Mouse (Mus musculus): ENCODE results near the gene Rps6ka1.

Rps6ka1 gene

GRCm38 (mm10) chr4:133827887-133828794, 59.5 kb downstream of the Rps6ka1 start:
- TF ChIP-seq POU5F1 (IDR thresholded peaks at IDR 0.05; ENCODE audit: borderline replicate concordance, low read length) = no peak
- no peak for TF ChIP-seq CTCF (conservative IDR thresholded peaks at IDR 0.05; ENCODE audit: low read length)
- no peak for TF ChIP-seq NANOG (IDR thresholded peaks at IDR 0.05; ENCODE audit: borderline replicate concordance, low read length)
- Histone ChIP-seq H3K4me1 (replicated peaks; ENCODE audit: low read depth, low read length) (peaks cover 35% of the 10 kb centered on the region), H3K27me3 (ENCODE audit: insufficient read depth, low read length) (no peaks in the 10 kb centered on the region), H3K9me3 (ENCODE audit: low read length) (no peaks in the 10 kb centered on the region), H3K4me3 (replicated peaks; ENCODE audit: low read length) (peak overlapping the region; percentile 39), H3K36me3 (ENCODE audit: insufficient read depth, low read length) (no peaks in the 10 kb centered on the region)

GRCm38 (mm10) chr4:133827354-133827753, 60.2 kb downstream of the Rps6ka1 start:
- Histone ChIP-seq H3K9me3 (ENCODE audit: low read length) (no peaks in the 10 kb centered on the region), H3K27me3 (ENCODE audit: insufficient read depth, low read length) (no peaks in the 10 kb centered on the region), H3K4me3 (replicated peaks; ENCODE audit: low read length) (peak overlapping the region; percentile 39; the same call in 1 of the 2 replicates), H3K4me1 (replicated peaks; ENCODE audit: low read depth, low read length) (peaks cover 35% of the 10 kb centered on the region), H3K36me3 (ENCODE audit: insufficient read depth, low read length) (no peaks in the 10 kb centered on the region)
- TF ChIP-seq CTCF (conservative IDR thresholded peaks at IDR 0.05; ENCODE audit: low read length) = no peak
- no peak for TF ChIP-seq POU5F1 (IDR thresholded peaks at IDR 0.05; ENCODE audit: borderline replicate concordance, low read length)
- TF ChIP-seq NANOG (IDR thresholded peaks at IDR 0.05; ENCODE audit: borderline replicate concordance, low read length) = no peak

GRCm38 (mm10) chr4:133825731-133826130, 61.9 kb downstream of the Rps6ka1 start:
- Histone ChIP-seq H3K4me1 (replicated peaks; ENCODE audit: low read depth, low read length) (peaks cover 47% of the 10 kb centered on the region), H3K27me3 (ENCODE audit: insufficient read depth, low read length) (no peaks in the 10 kb centered on the region), H3K36me3 (ENCODE audit: insufficient read depth, low read length) (no peaks in the 10 kb centered on the region), H3K9me3 (ENCODE audit: low read length) (no peaks in the 10 kb centered on the region), H3K4me3 (replicated peaks; ENCODE audit: low read length) (no peak overlapping the region)
- TF ChIP-seq NANOG (IDR thresholded peaks at IDR 0.05; ENCODE audit: borderline replicate concordance, low read length) (no peak), CTCF (conservative IDR thresholded peaks at IDR 0.05; ENCODE audit: low read length) (no peak), POU5F1 (IDR thresholded peaks at IDR 0.05; ENCODE audit: borderline replicate concordance, low read length) (no peak)

- Histone ChIP-seq H3K4me1 (replicated peaks; ENCODE audit: low read depth, low read length) (peaks cover 62% of the 10 kb centered on the region), H3K9me3 (ENCODE audit: low read length) (no peaks in the 10 kb centered on the region), H3K27me3 (ENCODE audit: insufficient read depth, low read length) (no peaks in the 10 kb centered on the region), H3K36me3 (ENCODE audit: insufficient read depth, low read length) (no peaks in the 10 kb centered on the region), H3K4me3 (replicated peaks; ENCODE audit: low read length) (peak overlapping the region; percentile 71)
- TF ChIP-seq POU5F1 (IDR thresholded peaks at IDR 0.05; ENCODE audit: borderline replicate concordance, low read length) (no peak), CTCF (conservative IDR thresholded peaks at IDR 0.05; ENCODE audit: low read length) (no peak), NANOG (IDR thresholded peaks at IDR 0.05; ENCODE audit: borderline replicate concordance, low read length) (no peak)
Measured at GRCm38 (mm10) chr4:133820806-133821560, 66.6 kb downstream of the Rps6ka1 start.

GRCm38 (mm10) chr4:133820166-133820565, 67.4 kb downstream of the Rps6ka1 start:
- TF ChIP-seq POU5F1 (IDR thresholded peaks at IDR 0.05; ENCODE audit: borderline replicate concordance, low read length) = no peak
- no peak for TF ChIP-seq CTCF (conservative IDR thresholded peaks at IDR 0.05; ENCODE audit: low read length)
- no peak for TF ChIP-seq NANOG (IDR thresholded peaks at IDR 0.05; ENCODE audit: borderline replicate concordance, low read length)

GRCm38 (mm10) chr4:133817356-133817755, 70.2 kb downstream of the Rps6ka1 start:
- no peaks in the 10 kb centered on the region for H3K27me3 ChIP-seq (ENCODE audit: insufficient read depth, low read length)
- H3K9me3 ChIP-seq (ENCODE audit: low read length) = no peaks in the 10 kb centered on the region
- no peaks in the 10 kb centered on the region for H3K36me3 ChIP-seq (ENCODE audit: insufficient read depth, low read length)
- peak overlapping the region; percentile 74 for H3K4me3 ChIP-seq (replicated peaks; ENCODE audit: low read length)
- TF ChIP-seq CTCF (conservative IDR thresholded peaks at IDR 0.05; ENCODE audit: low read length) (no peak), POU5F1 (IDR thresholded peaks at IDR 0.05; ENCODE audit: borderline replicate concordance, low read length) (no peak), NANOG (IDR thresholded peaks at IDR 0.05; ENCODE audit: borderline replicate concordance, low read length) (no peak)
- peaks cover 68% of the 10 kb centered on the region for H3K4me1 ChIP-seq (replicated peaks; ENCODE audit: low read depth, low read length)

More at GRCm38 (mm10) chr4:133820166-133820565, 67.4 kb downstream of the Rps6ka1 start:
- Histone ChIP-seq H3K36me3 (ENCODE audit: insufficient read depth, low read length) (no peaks in the 10 kb centered on the region), H3K4me1 (replicated peaks; ENCODE audit: low read depth, low read length) (peaks cover 67% of the 10 kb centered on the region), H3K9me3 (ENCODE audit: low read length) (no peaks in the 10 kb centered on the region), H3K4me3 (replicated peaks; ENCODE audit: low read length) (peak overlapping the region; percentile 71), H3K27me3 (ENCODE audit: insufficient read depth, low read length) (no peaks in the 10 kb centered on the region)

- no peak for TF ChIP-seq POU5F1 (IDR thresholded peaks at IDR 0.05; ENCODE audit: borderline replicate concordance, low read length)
- TF ChIP-seq NANOG (IDR thresholded peaks at IDR 0.05; ENCODE audit: borderline replicate concordance, low read length) = no peak
- no peak for TF ChIP-seq CTCF (conservative IDR thresholded peaks at IDR 0.05; ENCODE audit: low read length)
- Histone ChIP-seq H3K4me3 (replicated peaks; ENCODE audit: low read length) (peak overlapping the region; percentile 74), H3K4me1 (replicated peaks; ENCODE audit: low read depth, low read length) (peaks cover 69% of the 10 kb centered on the region), H3K27me3 (ENCODE audit: insufficient read depth, low read length) (no peaks in the 10 kb centered on the region), H3K36me3 (ENCODE audit: insufficient read depth, low read length) (no peaks in the 10 kb centered on the region), H3K9me3 (ENCODE audit: low read length) (no peaks in the 10 kb centered on the region)
Measured at GRCm38 (mm10) chr4:133816504-133816875, 71.1 kb downstream of the Rps6ka1 start.
